Mouse (Mus musculus): ENCODE results near the gene 2610507B11Rik. TPM values are rescaled to one million over a fixed set of nuclear protein-coding genes. Genes with fewer than 3 reads are reported as not detected.
A peak's percentile ranks its signal among the peaks of the same experiment; 100 is the strongest.
"Not testable (repeated sequence)": the region's sequence is repeated elsewhere in the genome, so short reads cannot be mapped to it uniquely, and the experiment has no call there.

The 2610507B11Rik gene
- total RNA-seq (2022): 100 to 1,000 TPM; 172 to 181 (median 177) TPM

- peak; percentile 63 to 88 for DNase-seq (ENCODE audit: low spot score in 2 of 2)
Observed at GRCm38 (mm10) chr11:78261380-78262352, at the start of gene 2610507B11Rik. Gene 2610507B11Rik (plus strand): TSS chr11:78261752.

- no peak for DNase-seq (ENCODE audit: low spot score in 2 of 2)
Observed at GRCm38 (mm10) chr11:78213086-78213817, 48.3 kb upstream of the 2610507B11Rik start.

- DNase-seq (ENCODE audit: low spot score in 2 of 2): no peak
Observed at GRCm38 (mm10) chr11:78215709-78216317, 45.7 kb upstream of the 2610507B11Rik start.

- DNase-seq (ENCODE audit: low spot score in 2 of 2): no peak
Observed at GRCm38 (mm10) chr11:78223586-78223985, 38.0 kb upstream of the 2610507B11Rik start.

- DNase-seq (ENCODE audit: low spot score in 2 of 2): no peak
Observed at GRCm38 (mm10) chr11:78231518-78231917, 30.0 kb upstream of the 2610507B11Rik start.

GRCm38 (mm10) chr11:78240193-78240857 lies 21.2 kb upstream of the 2610507B11Rik start:
- peak; percentile 12 to 58 for DNase-seq (ENCODE audit: low spot score in 2 of 2)

GRCm38 (mm10) chr11:78245261-78245626 lies 16.3 kb upstream of the 2610507B11Rik start:
- no peak for DNase-seq (ENCODE audit: low spot score in 2 of 2)

GRCm38 (mm10) chr11:78245627-78246317 lies 15.8 kb upstream of the 2610507B11Rik start, which contains the start of the genes Sdf2 and Supt6:
Gene Sdf2 (plus strand): TSS chr11:78245746.
Gene Supt6 (minus strand): TSS chr11:78245987.
- peak; percentile 75 to 84 for DNase-seq (ENCODE audit: low spot score in 2 of 2)

GRCm38 (mm10) chr11:78246318-78247011 lies 15.1 kb upstream of the 2610507B11Rik start:
- DNase-seq (ENCODE audit: low spot score in 2 of 2): no peak

GRCm38 (mm10) chr11:78247012-78247348 lies 14.6 kb upstream of the 2610507B11Rik start:
- no peak for DNase-seq (ENCODE audit: low spot score in 2 of 2)

- DNase-seq (ENCODE audit: low spot score in 2 of 2): no peak
Observed at GRCm38 (mm10) chr11:78247727-78248140, 13.8 kb upstream of the 2610507B11Rik start.

GRCm38 (mm10) chr11:78256618-78257017 lies 4.9 kb upstream of the 2610507B11Rik start:
- no peak for DNase-seq (ENCODE audit: low spot score in 2 of 2)

GRCm38 (mm10) chr11:78260489-78261258 lies 878 bp upstream of the 2610507B11Rik start:
- no peak for DNase-seq (ENCODE audit: low spot score in 2 of 2)

GRCm38 (mm10) chr11:78262550-78262949 lies 998 bp downstream of the 2610507B11Rik start:
- DNase-seq (ENCODE audit: low spot score in 2 of 2): peak in 1 of 2 experiments; percentile 23

GRCm38 (mm10) chr11:78265571-78265970 lies 4.0 kb downstream of the 2610507B11Rik start:
- no peak for DNase-seq (ENCODE audit: low spot score in 2 of 2)

GRCm38 (mm10) chr11:78271986-78272385 lies 10.4 kb downstream of the 2610507B11Rik start:
- DNase-seq (ENCODE audit: low spot score in 2 of 2): peak; percentile 47 to 73

- DNase-seq (ENCODE audit: low spot score in 2 of 2): no peak
Observed at GRCm38 (mm10) chr11:78275596-78275995, 14.0 kb downstream of the 2610507B11Rik start.

- not testable (repeated sequence) for DNase-seq (ENCODE audit: low spot score in 2 of 2)
Observed at GRCm38 (mm10) chr11:78276169-78276568, 14.6 kb downstream of the 2610507B11Rik start.

GRCm38 (mm10) chr11:78278853-78279252 lies 17.3 kb downstream of the 2610507B11Rik start:
- DNase-seq (ENCODE audit: low spot score in 2 of 2): no peak
